Mouse (Mus musculus) heart, embryonic 11.5 days (tissue): ENCODE measurements around the gene Ahnak. TPM values are rescaled to one million over a fixed set of nuclear protein-coding genes. Genes with fewer than 3 reads are reported as not detected.

Source experiments
- ATAC-seq: fragments of 200-750 bp; cut with Nextera tagmentation; replicated peaks from 2 replicates; pipeline ENCODE4 v1.8.0; 2017; ENCODE audit warnings: moderate library complexity; ENCODE audit not compliant: insufficient number of reproducible peaks, low FRiP score, low TSS enrichment
- H3K27ac ChIP-seq: fragments of 300-500 bp; sonication (generic); 2 replicates; pipeline ENCODE4 v1.5.1; 2014; ENCODE audit warnings: mild to moderate bottlenecking, low read depth, low read length
- H3K27me3 ChIP-seq: fragments of 300-500 bp; sonication (generic); 2 replicates; pipeline ENCODE4 v1.6.1; 2014; ENCODE audit warnings: mild to moderate bottlenecking, low read length, mixed read lengths; ENCODE audit not compliant: control insufficient read depth, insufficient read depth
- H3K36me3 ChIP-seq: fragments of 300-500 bp; sonication (generic); 2 replicates; pipeline ENCODE4 v1.6.1; 2014; ENCODE audit warnings: mild to moderate bottlenecking, low read length, moderate library complexity, mixed read lengths; ENCODE audit not compliant: control insufficient read depth, insufficient read depth
- H3K4me1 ChIP-seq: fragments of 300-500 bp; sonication (generic); 2 replicates; pipeline ENCODE4 v1.6.1; 2014; ENCODE audit warnings: low read length; ENCODE audit not compliant: control insufficient read depth, insufficient read depth
- H3K4me2 ChIP-seq: fragments of 300-500 bp; sonication (generic); 2 replicates; pipeline ENCODE4 v1.6.1; 2014; ENCODE audit warnings: mild to moderate bottlenecking, moderate library complexity
- H3K4me3 ChIP-seq: fragments of 300-500 bp; sonication (generic); 2 replicates; pipeline ENCODE4 v1.5.1; 2014; ENCODE audit warnings: low read depth, low read length
- H3K9ac ChIP-seq: fragments of 300-500 bp; sonication (generic); 2 replicates; pipeline ENCODE4 v1.6.1; 2014; ENCODE audit warnings: mild to moderate bottlenecking, low read depth, low read length, moderate library complexity
- H3K9me3 ChIP-seq: fragments of 300-500 bp; sonication (generic); replicated peaks from 2 replicates; pipeline ENCODE4 v1.6.1; 2016; ENCODE audit warnings: low read length; ENCODE audit not compliant: control insufficient read depth
- WGBS: fragments of 180-500 bp; shearing (Covaris S2); extraction: QIAGEN DNeasy Blood & Tissue Kit; methylation state at CpG from one replicate; pipeline ENCODE4 v1.1.7; 2014; ENCODE audit not compliant: insufficient replicate concordance; 5-methylcytosine and 5-hydroxymethylcytosine counted together
- polyA plus RNA-seq: library from polyadenylated mRNA; unstranded; fragments of >200 nt; fragmentation: Nextera tagmentation; extraction: Ambion mirVana; gene quantifications from 2 replicates; pipeline ENCODE4 v1.2.1, GENCODE M21; 2014

Ahnak gene
- 15.1 and 17.4 TPM in 2 replicates for polyA plus RNA-seq

DNA sequence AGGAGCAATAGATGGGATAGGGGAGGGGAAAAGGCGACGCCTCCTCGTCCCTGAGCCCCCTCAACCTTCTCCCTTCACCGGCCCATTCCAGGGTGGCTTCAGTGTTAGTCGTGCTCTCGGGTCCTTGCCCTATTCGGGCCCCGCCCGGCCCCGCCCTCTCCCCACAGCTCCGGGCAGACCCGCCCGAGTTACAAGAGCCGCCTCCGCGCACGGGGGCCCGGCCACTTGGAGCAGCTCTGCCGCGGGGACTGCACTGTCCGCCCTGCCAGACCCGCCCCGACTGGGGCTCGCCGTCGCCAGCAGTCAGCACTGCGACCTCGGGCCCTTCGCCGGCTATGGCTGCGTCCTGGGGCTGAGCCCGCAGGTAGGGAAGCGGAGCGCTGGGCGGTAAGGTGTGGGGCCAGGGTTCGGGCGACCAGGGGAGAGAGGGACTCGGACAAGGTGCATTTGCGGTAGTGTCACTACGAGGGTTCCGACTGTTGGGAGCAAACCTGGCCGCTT, at the start of gene Ahnak:
Ahnak (plus strand) TSS at position 219 of the 501 bp plus-strand sequence.
- Histone ChIP-seq H3K36me3 (no peaks in the 10 kb centered on the region), H3K27ac (peak within 1 kb of the TSS; percentile 90), H3K4me1 (peaks cover 56% of the 10 kb centered on the region), H3K9me3 (no peaks in the 10 kb centered on the region), H3K9ac (peak within 1 kb of the TSS; percentile 86), H3K4me2 (peak within 1 kb of the TSS; percentile 76), H3K4me3 (peak within 1 kb of the TSS; percentile 70), H3K27me3 (no peaks in the 10 kb centered on the region)
- under 1% methylated on average over 42 of the region's 42 CpGs for WGBS
- ATAC-seq = peak; percentile 72

DNA sequence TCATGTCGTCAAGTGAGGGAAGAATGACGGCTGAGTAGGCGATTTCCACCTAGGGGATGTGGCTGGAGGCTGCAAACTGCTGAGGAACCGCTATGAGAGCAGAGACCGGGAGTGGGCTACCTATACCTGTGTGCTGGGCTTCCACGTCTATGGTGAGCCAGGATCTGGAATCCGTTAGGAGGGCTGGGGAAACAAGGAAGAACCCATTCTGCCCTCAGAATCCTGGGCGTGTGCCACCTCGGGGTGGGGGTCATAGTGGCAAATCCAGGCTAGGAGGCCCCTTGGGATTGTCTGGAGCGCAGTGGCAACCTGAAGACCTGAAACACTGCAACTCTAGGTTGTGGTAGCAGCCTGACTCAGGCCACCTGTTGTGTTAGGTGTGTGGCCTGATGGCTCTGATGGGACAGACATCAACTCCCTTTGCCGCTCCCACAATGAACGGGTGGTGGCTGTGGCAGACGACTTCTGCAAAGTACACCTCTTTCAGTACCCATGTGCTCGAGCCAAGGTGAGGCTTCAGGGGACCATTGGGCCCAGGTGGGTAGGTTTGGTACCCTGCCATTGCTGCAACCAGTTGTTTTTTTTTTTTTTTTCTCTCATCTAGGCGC, 48.5 kb upstream of the Ahnak start:
- H3K4me3 ChIP-seq = no peak overlapping the region
- no peak for ATAC-seq
- peak overlapping the region; percentile 6; the same call in 1 of the 2 replicates for H3K27ac ChIP-seq
- H3K9ac ChIP-seq = peak overlapping the region; percentile 99
- no peaks in the 10 kb centered on the region for H3K27me3 ChIP-seq
- peak overlapping the region; percentile 83 for H3K4me2 ChIP-seq
- no peaks in the 10 kb centered on the region for H3K9me3 ChIP-seq
- 83% methylated on average over 15 of the region's 15 CpGs for WGBS
- H3K4me1 ChIP-seq = peaks cover 19% of the 10 kb centered on the region
- H3K36me3 ChIP-seq = peaks cover 9% of the 10 kb centered on the region; the same call in 1 of the 2 replicates

DNA sequence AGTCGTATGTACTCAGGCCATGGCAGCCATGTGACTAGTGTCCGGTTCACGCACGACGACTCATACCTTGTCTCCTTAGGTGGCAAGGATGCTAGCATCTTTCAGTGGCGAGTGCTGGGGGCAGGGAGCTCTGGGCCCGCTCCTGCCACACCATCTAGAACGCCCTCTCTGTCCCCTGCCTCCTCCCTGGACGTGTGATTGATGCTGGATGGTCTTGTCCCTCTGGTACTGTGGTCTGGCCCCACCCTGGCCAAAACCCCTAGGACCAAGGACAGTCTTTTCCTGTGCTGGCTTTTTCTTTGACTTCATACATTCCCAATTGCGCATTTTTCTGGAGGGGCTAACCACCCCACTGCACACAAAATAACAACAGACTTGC, 48.0 kb upstream of the Ahnak start:
- Histone ChIP-seq H3K4me2 (peak overlapping the region; percentile 83), H3K36me3 (peaks cover 13% of the 10 kb centered on the region; the same call in 1 of the 2 replicates), H3K4me3 (peak overlapping the region; percentile 95), H3K27me3 (no peaks in the 10 kb centered on the region), H3K4me1 (peaks cover 19% of the 10 kb centered on the region), H3K27ac (peak overlapping the region; percentile 6; the same call in 1 of the 2 replicates), H3K9ac (peak overlapping the region; percentile 99), H3K9me3 (no peaks in the 10 kb centered on the region)
- 36% methylated on average over 10 of the region's 10 CpGs for WGBS
- ATAC-seq = 0 out of 2 replicates have a peak, but pooled peaks have one; percentile 15

DNA sequence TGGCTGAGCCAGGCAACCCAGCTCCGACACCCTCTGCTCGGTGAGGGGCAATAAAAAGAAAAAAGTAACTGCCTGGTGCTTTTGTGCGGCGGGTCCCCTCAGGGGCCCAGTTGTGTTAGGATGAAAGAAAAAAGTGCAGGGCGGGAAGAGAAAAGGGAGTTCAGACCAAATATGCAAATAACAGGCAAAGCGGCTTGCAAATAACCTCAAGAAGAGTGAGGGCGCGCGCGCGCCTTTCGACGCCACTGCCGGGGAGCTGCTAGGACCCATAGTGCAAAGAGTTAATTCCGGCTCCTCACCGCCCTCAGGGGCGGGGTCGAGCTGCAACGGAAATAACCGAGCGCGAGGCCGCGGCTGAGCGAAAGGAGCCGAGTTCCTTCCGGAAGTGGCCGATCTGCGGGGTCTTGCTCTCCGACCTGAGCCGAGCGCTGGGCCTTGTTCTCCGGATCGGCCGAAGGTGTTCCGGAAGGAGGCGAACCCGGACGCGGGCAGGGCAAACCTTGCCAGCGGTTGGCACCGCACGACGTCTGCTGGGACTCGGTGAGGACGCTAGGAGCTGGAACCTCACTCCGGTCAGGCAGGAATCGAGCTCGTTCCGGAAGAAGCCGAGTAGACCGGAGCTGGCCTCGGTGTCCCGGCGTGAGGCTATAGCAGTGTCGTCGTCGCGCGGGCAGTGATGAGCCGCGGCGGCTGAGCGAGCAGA, 47.4 kb upstream of the Ahnak start, which contains the start of gene Mta2:
Mta2 (plus strand) TSS at position 361 of the 703 bp plus-strand sequence.
- under 1% methylated on average over 64 of the region's 64 CpGs for WGBS
- H3K4me2 ChIP-seq = peak within 1 kb of the TSS; percentile 83
- H3K4me3 ChIP-seq = peak within 1 kb of the TSS; percentile 95
- H3K4me1 ChIP-seq = peaks cover 19% of the 10 kb centered on the region
- H3K9ac ChIP-seq = peak within 1 kb of the TSS; percentile 99
- peak; percentile 87 for ATAC-seq
- H3K9me3 ChIP-seq = no peaks in the 10 kb centered on the region
- peak within 1 kb of the TSS; percentile 96 for H3K27ac ChIP-seq
- peaks cover 16% of the 10 kb centered on the region; the same call in 1 of the 2 replicates for H3K36me3 ChIP-seq
- no peaks in the 10 kb centered on the region for H3K27me3 ChIP-seq

DNA sequence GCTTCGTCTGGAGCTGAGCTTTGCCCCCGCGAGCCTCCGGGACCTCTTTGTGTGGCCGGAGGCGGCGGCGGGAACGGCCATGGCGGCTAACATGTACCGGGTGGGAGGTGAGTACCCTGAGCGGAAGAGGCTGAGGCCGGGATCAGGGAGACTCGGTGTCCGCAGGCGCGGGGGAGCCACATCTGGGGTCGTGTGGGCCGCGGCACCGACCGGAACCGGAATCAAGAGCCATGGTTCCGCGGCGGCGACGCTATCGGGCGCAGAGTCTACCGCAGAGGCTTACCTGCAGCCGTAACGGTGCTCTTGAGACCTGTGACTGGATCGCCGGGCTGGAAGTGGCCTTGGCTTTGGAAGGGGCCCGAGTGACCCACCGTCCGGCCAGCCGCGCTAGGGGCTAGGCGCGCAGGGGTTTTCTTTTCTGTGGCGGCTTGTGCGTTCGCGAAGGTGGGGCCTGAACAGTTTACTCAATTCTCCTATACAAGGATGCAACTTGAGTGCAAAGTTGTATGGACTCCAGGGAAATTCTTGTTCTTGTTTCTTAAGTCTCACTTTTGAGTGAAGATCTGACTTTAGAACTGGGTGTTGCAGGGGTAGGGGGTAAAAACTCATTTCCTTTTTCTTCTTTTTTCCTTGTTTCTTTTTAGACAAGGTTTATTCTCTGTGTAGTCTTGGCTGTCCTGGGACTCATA, 46.7 kb upstream of the Ahnak start:
- Histone ChIP-seq H3K27me3 (no peaks in the 10 kb centered on the region), H3K36me3 (peaks cover 16% of the 10 kb centered on the region), H3K9ac (peak overlapping the region; percentile 99), H3K4me2 (peak overlapping the region; percentile 83), H3K9me3 (no peaks in the 10 kb centered on the region), H3K4me1 (peaks cover 19% of the 10 kb centered on the region), H3K4me3 (peak overlapping the region; percentile 95), H3K27ac (peak overlapping the region; percentile 96)
- peak; percentile 50 for ATAC-seq
- WGBS = under 1% methylated on average over 46 of the region's 46 CpGs

DNA sequence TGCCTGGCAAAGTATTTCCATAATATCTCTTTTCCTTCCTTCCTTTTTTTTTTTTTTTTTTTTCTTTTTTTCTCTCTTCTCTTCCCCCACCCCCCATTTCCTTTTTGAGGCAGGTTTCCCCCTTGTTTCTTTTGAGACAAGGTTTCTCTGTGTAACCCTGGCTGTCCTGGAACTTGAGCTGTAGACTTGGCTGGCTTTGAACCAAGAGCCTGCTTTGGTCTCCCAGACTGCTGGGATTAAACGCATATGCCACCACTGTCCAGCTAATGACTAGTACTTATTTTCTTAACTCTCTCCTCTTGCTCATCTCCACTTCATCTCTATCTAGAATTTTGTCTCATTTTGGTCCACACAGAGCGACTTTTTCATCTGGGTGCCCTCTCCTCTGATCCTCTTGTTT, 46.0 kb upstream of the Ahnak start:
- no peak for ATAC-seq
- Histone ChIP-seq H3K4me2 (peak overlapping the region; percentile 83), H3K27ac (0 out of 2 replicates have a peak overlapping the region, but pooled peaks have one; percentile 96), H3K4me1 (peaks cover 19% of the 10 kb centered on the region), H3K36me3 (peaks cover 20% of the 10 kb centered on the region), H3K27me3 (no peaks in the 10 kb centered on the region), H3K9ac (peak overlapping the region; percentile 99), H3K4me3 (peak overlapping the region; percentile 95), H3K9me3 (no peaks in the 10 kb centered on the region)
- 59% methylated on average over 2 of the region's 2 CpGs for WGBS

DNA sequence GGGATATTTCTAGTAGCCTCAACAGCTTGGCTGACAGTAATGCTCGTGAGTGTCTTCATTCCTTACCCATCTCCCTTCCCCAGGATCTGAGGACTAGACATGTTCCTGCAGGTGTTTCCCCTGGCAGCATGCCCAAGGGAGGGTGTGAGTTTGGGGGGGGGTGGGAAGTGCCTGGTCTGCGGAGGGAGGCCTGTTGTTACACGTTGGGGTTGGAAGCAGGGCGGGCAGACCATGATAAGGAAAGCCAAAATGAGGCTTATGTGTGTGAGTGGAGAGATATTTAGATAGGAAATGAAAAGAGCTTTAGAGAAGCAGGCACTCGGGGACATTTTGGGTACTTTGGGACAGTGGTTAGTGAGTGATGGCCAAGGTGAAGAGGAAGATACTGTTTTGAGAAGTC, 45.0 kb upstream of the Ahnak start:
- 42% methylated on average over 5 of the region's 5 CpGs for WGBS
- H3K36me3 ChIP-seq = peaks cover 25% of the 10 kb centered on the region

DNA sequence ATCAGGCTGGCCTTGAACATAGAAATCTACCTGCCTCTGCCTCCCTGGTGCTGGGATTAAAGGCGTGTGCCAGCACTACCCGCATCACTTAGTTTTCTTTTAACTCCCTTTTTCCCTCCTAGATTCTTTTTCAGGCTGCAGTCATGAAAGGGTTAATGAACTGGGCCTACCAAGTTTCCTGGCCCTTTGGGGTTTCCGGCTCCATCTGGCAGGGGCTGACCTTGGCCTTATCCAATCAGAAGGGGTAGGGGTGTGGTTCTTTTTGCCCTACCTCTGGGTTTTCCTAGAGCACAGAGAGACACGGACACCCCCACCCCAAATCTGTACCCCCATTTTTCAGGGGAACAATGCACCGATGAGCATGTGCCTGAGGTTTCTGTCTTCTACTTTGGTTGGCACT, 44.3 kb upstream of the Ahnak start:
- Histone ChIP-seq H3K9ac (no peak overlapping the region), H3K4me2 (peak overlapping the region; percentile 83), H3K9me3 (no peaks in the 10 kb centered on the region), H3K27me3 (no peaks in the 10 kb centered on the region), H3K36me3 (peaks cover 28% of the 10 kb centered on the region), H3K4me3 (peak overlapping the region; percentile 12; the same call in 1 of the 2 replicates), H3K27ac (no peak overlapping the region), H3K4me1 (peaks cover 19% of the 10 kb centered on the region)
- ATAC-seq = no peak
- 40% methylated on average over 5 of the region's 5 CpGs for WGBS

More for the DNA sequence above, 45.0 kb upstream of the Ahnak start:
- Histone ChIP-seq H3K9me3 (no peaks in the 10 kb centered on the region), H3K9ac (0 out of 2 replicates have a peak overlapping the region, but pooled peaks have one; percentile 36), H3K4me3 (peak overlapping the region; percentile 15), H3K27ac (no peak overlapping the region), H3K4me2 (peak overlapping the region; percentile 83), H3K27me3 (no peaks in the 10 kb centered on the region), H3K4me1 (peaks cover 19% of the 10 kb centered on the region)
- ATAC-seq = no peak
